Mouse (Mus musculus): Measurements from ENCODE around the gene Limk1. TPM values are rescaled to one million over a fixed set of nuclear protein-coding genes. Genes with fewer than 3 reads are reported as not detected.

Gene Limk1
- 1 to 10 TPM; 3.8 to 5.1 (median 4.0) TPM for total RNA-seq (2022)

- no peak for DNase-seq (ENCODE audit: low spot score)
Measured at GRCm38 (mm10) chr5:134688086-134688717, at the start of gene Limk1. Gene Limk1, minus strand, starts transcription at chr5:134688598.

GRCm38 (mm10) chr5:134734920-134735319 is 46.5 kb upstream of the Limk1 start:
- DNase-seq (ENCODE audit: low spot score): no peak

DNA sequence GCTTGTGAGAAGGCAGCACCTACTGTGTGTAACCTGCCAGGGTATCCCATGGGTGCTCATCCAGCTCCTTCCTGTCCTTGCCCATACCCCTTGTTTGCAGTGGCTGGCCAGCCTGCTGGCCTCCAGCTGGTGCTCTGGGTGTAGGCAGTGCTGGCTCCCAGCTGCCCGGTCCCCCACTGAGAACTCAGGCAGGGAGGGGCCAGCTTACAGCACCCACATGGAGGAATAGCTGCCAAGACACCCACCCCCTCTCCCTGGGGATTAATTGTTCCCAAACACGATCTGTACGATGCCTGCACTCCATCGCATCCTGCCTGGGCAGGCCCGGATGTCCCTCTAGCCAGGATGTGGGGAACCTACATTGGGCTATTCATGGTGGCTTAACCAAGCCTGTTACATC is 45.7 kb upstream of the Limk1 start:
- DNase-seq (ENCODE audit: low spot score): no peak

GRCm38 (mm10) chr5:134733241-134733640 is 44.8 kb upstream of the Limk1 start:
- DNase-seq (ENCODE audit: low spot score): no peak

DNA sequence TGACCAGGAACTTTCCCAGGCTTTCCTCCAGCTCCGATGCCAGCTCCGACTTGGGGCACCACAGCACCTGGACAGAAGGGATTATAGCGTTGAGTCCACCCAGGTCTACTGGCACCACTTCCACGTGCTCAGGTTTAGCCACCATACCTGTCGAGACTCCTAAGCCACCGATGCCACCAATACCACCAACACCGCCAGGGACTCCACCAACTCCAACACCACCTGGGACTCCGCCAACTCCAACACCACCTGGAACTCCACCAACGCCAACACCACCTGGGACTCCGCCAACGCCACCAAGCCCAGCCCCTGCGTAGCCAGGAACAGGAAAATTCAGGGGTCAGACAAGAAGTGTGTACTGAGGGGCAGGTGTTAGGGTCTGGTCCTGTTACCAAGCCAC is 40.7 kb upstream of the Limk1 start:
- no peak for DNase-seq (ENCODE audit: low spot score)

DNA sequence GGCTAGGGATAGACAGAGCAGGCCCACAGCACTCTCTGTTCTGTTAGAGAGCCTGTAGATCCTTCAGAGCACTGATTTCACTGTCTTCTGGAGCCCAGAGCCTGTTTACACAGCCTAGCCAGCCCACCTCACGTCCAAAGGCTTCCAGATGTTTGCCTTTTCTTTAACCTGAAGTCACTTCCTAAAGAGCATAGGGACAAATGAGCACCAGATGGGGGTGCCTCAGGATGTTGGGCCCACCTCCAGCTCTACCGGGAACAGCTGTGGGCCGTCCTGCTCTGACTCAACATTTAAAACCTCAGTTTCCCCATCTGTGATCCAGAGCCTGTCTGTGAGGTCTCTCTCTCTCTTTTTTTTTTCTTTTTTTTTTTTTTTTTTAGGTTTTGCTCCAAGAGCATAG is 40.1 kb upstream of the Limk1 start:
- DNase-seq (ENCODE audit: low spot score): no peak

DNA sequence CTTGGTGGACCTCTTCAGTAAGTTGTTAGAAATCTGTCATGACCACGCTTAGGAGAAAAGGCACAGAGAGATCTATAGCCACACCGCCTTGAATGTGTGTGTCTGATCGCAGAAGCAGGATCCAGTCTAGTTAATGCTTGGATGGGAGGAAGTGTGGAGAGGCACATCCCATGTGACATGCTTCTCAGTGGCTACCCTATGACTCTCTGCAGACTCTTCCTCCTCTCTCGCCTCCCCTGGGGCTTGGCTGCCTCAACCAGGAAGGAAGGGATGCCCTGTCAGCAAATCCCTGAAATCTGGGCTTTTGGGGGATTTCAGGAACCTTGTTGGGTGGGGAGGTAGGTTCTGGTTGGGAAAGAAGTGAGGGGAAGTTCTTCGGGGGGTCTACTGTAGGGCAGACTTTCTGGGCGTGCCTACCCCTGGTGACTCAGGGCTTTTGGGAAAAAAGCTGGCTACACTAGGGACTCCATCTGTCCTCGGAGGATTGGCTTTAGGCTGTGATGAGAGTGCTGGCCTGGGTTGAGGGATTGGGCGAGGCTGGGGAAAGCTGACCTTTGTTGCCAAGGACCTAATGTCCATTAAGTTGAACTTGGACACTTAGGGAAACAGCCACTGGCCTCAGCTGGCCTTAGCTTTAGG is 38.7 kb upstream of the Limk1 start:
- DNase-seq (ENCODE audit: low spot score): no peak

GRCm38 (mm10) chr5:134725299-134725698 is 36.9 kb upstream of the Limk1 start:
- no peak for DNase-seq (ENCODE audit: low spot score)

DNA sequence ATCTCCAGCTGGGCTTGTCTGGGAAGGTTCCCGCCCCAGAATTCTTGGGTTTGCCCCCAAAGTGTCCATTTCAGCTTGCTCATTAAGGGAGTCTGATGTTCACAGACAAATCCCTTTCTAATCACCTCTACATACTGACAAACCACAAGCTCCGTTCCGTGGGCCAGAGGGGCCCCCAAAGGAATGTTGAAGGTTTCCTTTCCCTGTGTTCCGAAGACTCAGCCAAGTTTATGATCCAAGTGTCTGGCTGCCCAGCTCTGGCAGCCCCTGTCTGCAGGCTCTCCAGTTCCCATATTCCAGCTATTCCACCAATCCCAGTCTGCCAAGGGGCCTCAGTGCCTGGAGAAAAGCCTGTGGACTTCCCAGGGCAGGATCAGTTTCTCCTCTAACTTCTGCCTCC is 31.7 kb upstream of the Limk1 start:
- no peak for DNase-seq (ENCODE audit: low spot score)

- DNase-seq (ENCODE audit: low spot score): no peak
Measured at GRCm38 (mm10) chr5:134711076-134711475, 22.7 kb upstream of the Limk1 start.

DNA sequence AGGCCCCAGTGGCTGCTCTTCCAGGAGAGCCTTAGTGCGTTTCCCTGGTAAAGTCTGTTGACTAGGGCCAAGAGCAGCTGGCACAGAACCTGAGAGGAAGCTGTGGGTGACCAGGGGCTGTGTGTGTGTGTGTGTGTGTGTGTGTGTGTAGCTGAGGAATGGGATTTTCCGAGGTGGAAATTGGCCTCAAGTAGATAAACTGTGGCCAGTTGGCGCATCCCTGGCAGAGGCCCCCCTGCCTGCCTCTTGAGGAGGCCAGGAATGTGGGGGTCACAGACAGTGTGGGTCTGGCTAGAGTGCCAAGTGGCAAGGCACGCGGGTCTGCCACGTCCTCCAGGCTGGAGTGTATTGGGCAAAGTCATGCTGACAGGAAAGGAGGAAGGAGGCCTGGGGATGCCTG is 20.9 kb upstream of the Limk1 start:
- no peak for DNase-seq (ENCODE audit: low spot score)

DNA sequence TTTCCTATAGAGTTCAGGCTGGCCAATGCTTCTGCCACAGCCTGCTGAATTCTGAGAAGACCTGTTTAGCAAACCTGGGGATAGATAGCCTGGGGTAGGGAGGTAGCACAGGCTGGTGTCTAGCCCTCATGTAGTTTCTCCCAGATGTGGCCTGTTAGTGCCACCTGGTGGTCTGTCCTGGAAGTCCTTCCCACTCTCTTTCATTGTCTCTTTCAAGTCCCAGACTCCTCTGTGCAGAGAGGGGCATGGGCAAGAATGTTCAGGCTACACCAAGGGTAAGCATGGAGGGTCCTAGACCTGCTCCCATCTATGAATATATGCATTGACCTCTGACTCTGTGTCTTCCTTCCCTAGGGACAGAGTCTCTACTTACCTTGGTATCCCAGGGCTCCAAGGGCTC is 15.8 kb upstream of the Limk1 start:
- DNase-seq (ENCODE audit: low spot score): peak; percentile 80

DNA sequence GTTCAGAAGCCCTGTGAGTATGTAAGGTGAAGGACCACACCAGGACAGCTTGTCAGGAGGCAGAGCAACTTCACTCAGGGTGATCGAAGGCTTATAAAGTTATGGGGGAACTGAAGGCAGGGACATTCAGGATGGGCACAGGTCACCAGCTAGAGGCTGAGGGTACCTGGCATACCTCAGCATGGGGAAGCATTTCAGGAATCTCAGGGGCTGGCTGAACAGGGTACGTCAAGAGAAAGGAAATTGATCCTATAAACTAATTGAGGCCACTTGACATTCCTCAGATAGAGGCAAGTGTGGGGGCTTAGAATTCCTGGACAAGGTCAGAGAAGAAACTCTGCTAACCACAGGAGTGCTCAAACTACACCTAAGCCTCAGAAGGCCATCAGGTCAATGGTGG is 7.1 kb upstream of the Limk1 start:
- no peak for DNase-seq (ENCODE audit: low spot score)

DNA sequence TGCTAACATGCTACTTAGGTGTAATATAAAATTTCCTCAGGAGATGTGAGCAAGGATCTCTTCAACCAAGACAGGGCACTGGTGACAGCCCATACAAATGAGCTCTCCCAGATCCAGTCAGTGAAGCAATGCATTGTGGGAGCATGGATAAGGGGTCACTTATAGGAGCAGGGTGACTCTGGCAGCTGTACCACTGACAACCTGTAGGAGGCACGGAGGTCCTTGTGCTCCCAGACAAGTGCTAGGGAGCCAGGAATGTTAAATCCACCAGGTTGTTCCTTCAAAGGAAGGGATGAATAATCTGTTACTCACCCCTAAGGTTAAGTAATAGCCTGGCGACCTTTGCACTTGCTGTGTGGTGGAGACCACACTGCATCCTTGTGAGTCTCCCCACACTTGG is 6.7 kb upstream of the Limk1 start:
- DNase-seq (ENCODE audit: low spot score): no peak

GRCm38 (mm10) chr5:134692704-134693103 is 4.3 kb upstream of the Limk1 start:
- no peak for DNase-seq (ENCODE audit: low spot score)

DNA sequence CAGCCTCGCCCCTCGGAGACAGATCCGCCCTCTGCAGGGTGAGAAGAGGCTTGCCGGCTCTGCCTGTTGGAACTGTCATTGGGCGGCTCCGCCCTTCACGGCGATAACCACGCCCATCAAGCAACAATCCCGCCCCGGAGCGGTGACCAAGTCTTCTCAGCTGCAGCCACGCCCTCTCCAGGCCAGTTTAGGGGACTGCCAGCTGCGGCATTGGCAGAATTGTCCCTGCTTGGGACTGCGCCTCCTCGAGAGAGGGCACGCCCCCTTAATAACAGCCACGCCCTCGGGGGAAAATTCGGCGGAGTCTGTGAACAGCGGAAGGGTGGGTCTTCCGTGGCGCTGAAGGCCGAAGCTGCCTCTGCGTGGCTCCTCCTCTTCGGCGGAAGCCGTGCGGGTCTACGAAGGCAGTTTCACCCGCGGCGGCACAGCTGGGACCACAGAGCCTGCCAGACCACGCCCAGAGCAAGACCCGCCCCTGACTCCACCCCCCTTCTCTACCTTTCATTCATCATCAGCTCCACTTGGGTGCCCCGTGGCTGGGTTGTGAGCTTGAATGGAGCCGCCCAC is 403 bp upstream of the Limk1 start:
- DNase-seq (ENCODE audit: low spot score): peak; percentile 100

DNA sequence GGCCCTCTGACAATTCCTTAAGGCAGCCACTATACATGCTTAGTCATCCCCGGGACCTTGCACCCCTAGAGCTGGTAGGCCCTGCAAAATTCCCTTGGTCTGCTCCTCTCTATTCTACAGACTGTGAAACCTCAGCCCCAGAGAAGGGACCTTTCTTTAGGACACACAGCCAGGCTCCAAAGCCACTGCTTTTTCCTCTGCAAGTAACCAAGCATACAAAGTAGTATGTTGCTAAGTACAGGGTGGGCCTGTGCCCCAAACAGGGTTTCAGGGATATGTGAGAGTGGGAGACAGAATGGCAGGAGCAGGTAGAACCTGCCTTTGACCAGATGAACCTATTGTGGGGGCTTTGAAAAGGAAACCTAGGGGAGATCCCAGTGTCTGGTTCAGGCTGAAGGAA is 1.2 kb downstream of the Limk1 start:
- DNase-seq (ENCODE audit: low spot score): no peak

DNA sequence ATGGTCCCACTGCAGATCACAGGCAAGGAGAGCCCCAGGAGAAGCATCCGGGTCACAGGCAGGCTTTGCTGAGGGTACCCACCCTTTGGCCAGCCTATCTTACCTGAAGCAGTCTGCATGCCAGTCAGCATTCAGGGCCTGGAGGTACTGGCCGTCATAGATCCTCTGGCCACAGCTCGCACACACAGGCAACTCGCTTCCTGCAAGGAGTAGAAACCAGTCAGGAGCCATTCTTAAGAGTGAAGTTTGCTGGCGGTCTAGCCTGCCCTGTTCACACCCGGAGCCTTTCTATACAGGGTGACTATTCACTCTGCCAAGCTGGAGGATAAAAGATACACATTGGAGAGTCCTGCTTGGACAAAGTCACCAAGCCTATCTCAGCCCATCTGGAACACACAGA is 1.9 kb downstream of the Limk1 start:
- DNase-seq (ENCODE audit: low spot score): no peak

DNA sequence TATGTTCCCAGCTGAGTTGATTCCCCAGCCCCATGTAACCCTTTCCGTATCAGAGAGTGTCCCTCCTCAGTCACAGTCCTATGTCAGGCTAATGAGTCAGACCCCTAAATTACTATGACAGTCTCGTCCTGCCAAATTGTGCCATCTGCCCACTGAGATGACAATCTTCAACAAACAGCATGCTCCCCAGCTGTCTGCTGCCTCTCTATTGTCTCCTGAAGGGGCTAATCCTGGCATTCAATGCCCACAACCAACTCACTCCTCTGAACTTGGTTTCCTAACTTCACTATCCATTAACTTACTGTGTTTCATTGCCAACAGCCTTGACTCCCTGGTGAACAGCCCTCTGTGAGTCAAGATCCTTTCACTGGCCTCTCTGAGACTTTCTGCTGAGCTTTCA is 4.0 kb downstream of the Limk1 start:
- no peak for DNase-seq (ENCODE audit: low spot score)

GRCm38 (mm10) chr5:134683813-134684212 is 4.6 kb downstream of the Limk1 start:
- DNase-seq (ENCODE audit: low spot score): no peak

- DNase-seq (ENCODE audit: low spot score): no peak
Measured at GRCm38 (mm10) chr5:134680238-134680637, 8.2 kb downstream of the Limk1 start.

- no peak for DNase-seq (ENCODE audit: low spot score)
Measured at GRCm38 (mm10) chr5:134678827-134679546, 9.4 kb downstream of the Limk1 start.

DNA sequence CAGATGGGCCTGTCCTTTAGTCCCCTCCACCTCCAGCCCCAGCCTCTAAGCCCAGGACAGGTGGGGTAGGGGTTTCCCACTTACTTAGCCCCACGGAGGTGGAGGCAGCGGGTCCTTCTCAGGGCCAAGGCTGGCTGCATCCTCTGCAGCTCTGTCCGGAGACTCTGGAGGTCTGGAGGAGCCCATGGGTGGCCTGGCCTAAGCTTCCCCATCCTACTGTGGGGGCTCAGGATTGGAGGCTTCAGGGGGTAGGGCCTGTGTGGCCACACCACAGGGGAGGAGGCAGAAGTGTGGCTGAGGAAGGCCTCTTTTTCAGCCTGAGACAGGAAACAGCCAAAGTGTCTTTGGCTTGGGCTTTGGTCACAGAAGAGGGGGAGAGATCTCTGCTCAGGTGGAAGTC is 10.4 kb downstream of the Limk1 start:
- peak; percentile 65 for DNase-seq (ENCODE audit: low spot score)

Measured in heart, adult 8-10 months (tissue).